Mouse (Mus musculus) lung, postnatal 4 days (tissue): Measurements from ENCODE around the gene Otop1.

Source experiments
- DNase-seq, 2 experiments: peaks; one replicate each; pipeline ENCODE4 v3.0.0; 2021

Gene Otop1

GRCm38 (mm10) chr5:38275771-38276170, at the start of gene Otop1:
TSS of gene Otop1 (plus strand) at chr5:38275972.
- DNase-seq: no peak

DNA sequence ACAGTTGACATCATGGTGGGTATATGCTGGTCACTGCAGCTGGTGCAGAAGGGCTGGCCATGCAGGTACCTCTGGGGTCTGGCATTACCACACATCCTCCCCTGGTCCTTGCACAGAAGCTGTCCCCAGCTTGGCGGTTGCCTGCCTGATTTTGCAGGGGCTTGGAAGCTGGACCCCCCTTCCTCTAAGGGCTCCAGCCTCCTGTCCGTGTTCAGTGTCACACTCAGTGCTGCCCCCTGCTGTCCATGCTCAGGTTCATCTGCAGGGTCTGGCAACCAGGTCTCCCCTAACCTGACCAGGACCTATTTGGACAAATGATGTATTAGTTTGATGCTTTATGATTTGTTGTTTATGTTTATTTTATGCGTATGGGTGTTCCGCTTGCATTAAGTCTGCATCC, 40.4 kb upstream of the Otop1 start:
- DNase-seq: peak in 1 of 2 experiments; percentile 57

GRCm38 (mm10) chr5:38236627-38237026, 39.1 kb upstream of the Otop1 start:
- DNase-seq: no peak

- no peak for DNase-seq
Observed at GRCm38 (mm10) chr5:38240727-38241472, 34.9 kb upstream of the Otop1 start.

GRCm38 (mm10) chr5:38241473-38241834, 34.3 kb upstream of the Otop1 start:
- no peak for DNase-seq

DNA sequence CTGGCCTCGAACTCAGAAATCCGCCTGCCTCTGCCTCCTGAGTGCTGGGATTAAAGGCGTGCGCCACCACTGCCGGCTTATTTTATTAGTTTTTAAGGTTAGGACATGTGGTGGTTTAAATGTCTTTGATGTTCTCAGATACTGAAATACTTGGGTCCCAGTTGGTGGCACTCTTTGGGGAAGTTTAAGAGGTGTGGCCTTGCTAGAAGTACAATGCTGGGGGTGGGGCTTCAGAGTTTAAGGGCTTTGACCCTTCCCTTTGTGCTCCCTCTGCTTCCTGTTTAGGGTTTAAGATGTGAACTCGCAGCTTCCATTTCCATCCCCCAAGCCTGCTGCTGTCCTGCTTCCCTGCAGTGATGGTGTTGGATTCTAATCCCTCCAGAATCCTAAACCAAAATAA, 33.8 kb upstream of the Otop1 start:
- DNase-seq: no peak

DNA sequence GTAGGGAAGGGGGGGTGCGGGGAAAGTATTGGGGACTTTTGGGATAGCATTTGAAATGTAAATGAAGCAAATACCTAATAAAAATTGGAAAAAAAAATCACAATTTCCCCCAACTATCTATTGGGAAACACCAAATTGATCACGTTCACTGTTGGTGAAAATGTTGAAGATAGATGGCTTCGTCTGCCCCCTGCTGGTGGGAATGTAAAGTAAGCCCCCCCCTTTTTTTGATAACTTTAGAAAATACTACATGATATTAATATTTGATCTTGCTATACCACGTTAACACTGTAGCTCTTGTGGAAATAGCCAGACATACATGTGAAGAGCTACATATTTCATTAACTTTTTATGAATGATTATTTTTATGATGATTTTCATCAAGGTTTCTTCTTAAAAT, 20.6 kb upstream of the Otop1 start:
- DNase-seq: no peak

DNA sequence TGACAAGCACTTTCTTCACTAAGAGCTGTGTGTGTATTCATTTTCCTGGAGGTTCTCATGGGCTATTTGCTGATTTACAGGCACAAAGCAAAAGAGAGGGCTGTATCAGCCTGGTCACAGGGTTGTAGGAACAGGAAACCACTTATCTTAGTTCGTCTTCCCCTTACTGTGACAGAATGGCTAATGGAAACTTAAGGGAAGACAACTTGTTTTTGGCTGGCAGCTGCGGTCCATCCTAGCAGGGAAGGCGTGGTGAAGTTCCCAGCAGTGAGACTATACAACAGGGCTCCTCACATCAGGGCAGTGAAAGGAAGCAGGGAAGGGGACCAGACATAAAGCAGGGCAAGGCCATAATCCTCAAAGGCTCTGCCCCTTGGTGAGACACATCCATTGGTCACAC, 20.1 kb upstream of the Otop1 start:
- no peak for DNase-seq

GRCm38 (mm10) chr5:38256551-38256950, 19.2 kb upstream of the Otop1 start:
- no peak for DNase-seq

DNA sequence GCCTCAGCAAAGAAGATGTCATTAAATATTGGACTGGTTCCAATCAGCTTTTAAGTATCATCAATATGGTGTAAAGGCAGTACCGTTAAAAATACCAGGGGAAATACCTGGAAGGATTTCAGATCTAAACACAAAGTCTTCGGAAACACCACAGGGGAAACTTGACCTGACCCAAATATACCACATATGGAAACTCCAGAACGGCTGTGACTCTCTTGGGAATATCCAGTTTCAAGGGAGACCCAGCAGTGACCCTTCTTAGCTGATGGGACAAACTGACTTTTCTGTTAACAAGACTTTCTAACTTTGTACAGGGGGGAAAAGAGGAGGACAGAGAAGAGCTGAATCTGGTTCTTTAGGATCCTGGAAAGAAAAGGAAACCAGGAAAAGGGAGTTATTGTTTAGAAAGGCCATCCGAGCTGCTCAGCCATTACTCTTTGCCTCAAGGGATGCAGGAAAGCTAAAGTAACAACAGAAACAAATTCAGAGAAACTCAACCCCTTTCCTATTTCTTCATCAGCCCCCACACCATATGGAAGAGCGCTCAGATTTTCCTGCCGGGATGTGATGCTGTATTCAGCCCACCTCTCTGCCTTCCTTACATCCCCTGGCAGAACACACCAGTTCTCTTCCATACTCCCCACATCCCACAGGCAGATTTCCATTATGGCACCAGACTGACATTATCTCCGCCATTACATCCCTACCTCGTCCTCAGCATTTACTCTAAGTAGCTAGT, 17.6 kb upstream of the Otop1 start:
- DNase-seq: no peak

- no peak for DNase-seq
Observed at GRCm38 (mm10) chr5:38258773-38259146, 17.0 kb upstream of the Otop1 start.

- DNase-seq: no peak
Observed at GRCm38 (mm10) chr5:38259455-38260106, 16.2 kb upstream of the Otop1 start.

- DNase-seq: peak; percentile 75
Observed at GRCm38 (mm10) chr5:38260107-38260682, 15.6 kb upstream of the Otop1 start, which contains the start of gene Tmem128. TSS of gene Tmem128 (plus strand) at chr5:38260185.

GRCm38 (mm10) chr5:38270942-38271341, 4.8 kb upstream of the Otop1 start:
- DNase-seq: no peak

GRCm38 (mm10) chr5:38273831-38274230, 1.9 kb upstream of the Otop1 start:
- no peak for DNase-seq

- no peak for DNase-seq
Observed at GRCm38 (mm10) chr5:38276451-38276850, 679 bp downstream of the Otop1 start.

DNA sequence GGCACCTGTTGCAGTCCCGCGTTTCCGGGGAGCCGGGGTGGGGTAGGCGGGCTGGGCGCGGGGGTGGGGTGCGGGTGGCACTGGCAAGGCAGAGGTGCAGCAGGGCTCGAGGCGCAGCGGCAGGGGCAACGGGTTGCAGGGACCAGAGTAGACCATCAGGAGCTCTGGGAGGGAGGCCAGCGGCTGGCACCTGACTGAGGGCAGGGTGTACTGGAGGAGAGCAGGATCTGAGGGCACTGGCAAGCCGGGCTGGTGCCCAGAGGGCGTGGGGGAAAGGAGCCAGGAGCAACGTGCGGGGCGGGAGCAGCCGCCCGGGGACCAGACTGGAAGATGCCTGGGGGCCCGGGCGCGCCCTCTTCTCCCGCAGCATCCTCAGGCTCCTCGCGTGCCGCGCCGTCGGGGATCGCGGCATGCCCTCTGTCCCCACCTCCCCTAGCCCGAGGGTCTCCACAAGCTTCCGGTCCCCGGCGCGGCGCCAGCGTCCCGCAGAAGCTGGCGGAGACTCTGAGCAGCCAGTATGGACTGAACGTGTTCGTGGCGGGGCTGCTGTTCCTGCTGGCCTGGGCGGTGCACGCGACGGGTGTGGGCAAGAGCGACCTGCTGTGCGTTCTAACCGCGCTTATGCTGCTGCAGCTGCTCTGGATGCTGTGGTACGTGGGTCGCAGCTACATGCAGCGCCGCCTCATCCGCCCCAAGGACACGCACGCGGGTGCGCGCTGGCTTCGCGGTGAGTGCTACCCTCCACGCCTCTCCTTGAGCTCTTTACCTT, 1.5 kb downstream of the Otop1 start:
- no peak for DNase-seq

DNA sequence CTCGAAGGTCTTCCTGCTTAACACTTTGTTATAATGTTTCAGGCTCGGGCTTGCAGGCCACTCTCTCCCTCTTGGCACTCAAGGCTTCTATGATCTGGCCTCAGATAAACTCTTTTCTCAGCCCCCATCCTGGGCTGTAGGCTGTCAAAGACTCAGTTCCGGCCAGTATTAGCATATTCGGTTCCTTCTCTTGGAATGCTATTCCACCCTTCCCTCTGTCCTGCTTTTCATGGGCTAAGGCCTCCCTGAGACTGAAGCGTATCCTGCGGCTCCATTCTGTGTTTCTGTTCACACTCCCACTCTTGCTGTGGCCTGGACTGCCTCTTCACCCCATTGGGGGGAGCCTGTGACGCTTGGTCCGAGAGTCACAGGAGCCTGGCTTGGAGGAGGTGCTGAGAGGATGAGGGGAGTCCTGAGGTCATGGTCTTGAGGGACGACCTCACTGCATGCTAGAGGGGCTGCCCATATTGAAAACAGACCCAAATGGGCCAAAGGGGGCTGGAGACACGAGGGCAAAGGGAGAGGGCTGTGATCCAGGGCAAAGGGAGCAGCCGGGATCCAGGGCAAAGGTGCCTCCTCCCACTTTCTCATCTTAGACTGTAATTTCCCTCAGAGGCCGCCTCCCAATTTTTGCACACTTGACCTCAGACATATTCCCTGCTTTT, 2.3 kb downstream of the Otop1 start:
- no peak for DNase-seq

DNA sequence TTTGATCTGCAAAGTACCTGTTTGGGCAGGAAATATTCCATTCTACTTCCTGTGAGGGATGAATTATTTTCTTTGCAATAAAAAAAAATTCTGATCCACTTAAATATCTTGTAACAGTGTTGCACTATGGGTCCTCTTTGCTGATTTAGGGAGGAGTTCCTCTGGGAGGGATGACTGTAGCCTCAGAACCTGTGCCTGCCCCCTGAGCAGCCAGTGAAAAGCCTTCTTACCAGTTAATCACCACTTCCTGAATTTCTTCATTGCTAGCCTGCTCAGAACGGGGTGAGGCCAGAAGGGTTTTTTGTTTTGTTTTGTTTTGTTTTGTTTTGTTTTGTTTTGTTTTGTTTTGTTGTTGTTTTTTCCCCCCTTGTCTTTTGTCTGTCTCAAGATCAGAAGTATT, 4.3 kb downstream of the Otop1 start:
- DNase-seq: no peak

- no peak for DNase-seq
Observed at GRCm38 (mm10) chr5:38285724-38286123, 10.0 kb downstream of the Otop1 start.

DNA sequence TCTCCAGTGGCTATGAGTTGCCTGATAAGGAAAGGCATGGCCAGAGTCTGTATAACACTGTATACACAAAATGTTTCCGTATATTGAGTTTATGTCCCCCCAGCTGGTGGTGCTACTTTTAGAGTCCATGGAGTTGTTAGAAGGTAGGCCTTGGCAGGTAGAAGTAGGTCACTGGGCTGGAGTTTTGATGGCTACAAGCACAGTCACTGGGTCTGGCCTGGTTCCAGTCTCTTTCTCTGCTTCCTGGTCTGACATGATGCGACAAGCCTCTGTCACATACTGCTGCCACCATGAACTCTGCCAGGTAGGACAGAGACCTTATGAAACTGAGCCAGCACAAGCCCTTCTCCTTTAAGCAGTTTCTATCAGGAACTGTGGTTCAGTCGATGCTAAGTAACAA, 12.7 kb downstream of the Otop1 start:
- DNase-seq: no peak

GRCm38 (mm10) chr5:38301761-38302411, 26.1 kb downstream of the Otop1 start:
- DNase-seq: no peak
